Mouse (Mus musculus) ES-E14 (cell line): ENCODE measurements around the gene Atxn10. TPM values are rescaled to one million over a fixed set of nuclear protein-coding genes. Genes with fewer than 3 reads are reported as not detected.

Source experiments
- DNase-seq: peaks from one replicate; pipeline ENCODE4 v3.0.0-alpha.2; 2013; ENCODE audit warnings: low read depth, low spot score
- H3K27ac ChIP-seq: 2 replicates; pipeline ENCODE4 v1.5.1; 2012; ENCODE audit warnings: low read depth, mild to moderate bottlenecking, low read length, moderate library complexity, mixed read lengths; ENCODE audit not compliant: poor library complexity, insufficient read depth, severe bottlenecking
- H3K36me3 ChIP-seq: 2 replicates; pipeline ENCODE4 v1.6.1; 2012; ENCODE audit warnings: mild to moderate bottlenecking, low read length, moderate library complexity, mixed read lengths; ENCODE audit not compliant: control insufficient read depth, poor library complexity, insufficient read depth, severe bottlenecking
- H3K4me1 ChIP-seq, 2 experiments: fragments of 150-350 bp in 1 of 2; sonication (generic) in 1 of 2; 2 replicates each; pipeline ENCODE4 v1.6.1; 2012; ENCODE audit warnings: low read length in 2 of 2, mild to moderate bottlenecking in 1 of 2, mixed read lengths in 1 of 2; ENCODE audit not compliant: control insufficient read depth in 2 of 2, insufficient read depth in 2 of 2, poor library complexity in 1 of 2
- H3K4me3 ChIP-seq, 2 experiments: fragments of 150-350 bp in 1 of 2; sonication (generic) in 1 of 2; 2 replicates each; pipeline ENCODE4 v1.5.1; 2012; ENCODE audit warnings: low read length in 2 of 2, low read depth in 1 of 2, mild to moderate bottlenecking in 1 of 2, mixed read lengths in 1 of 2; ENCODE audit not compliant: insufficient read depth in 1 of 2, poor library complexity in 1 of 2, severe bottlenecking in 1 of 2
- H3K9ac ChIP-seq: 2 replicates; pipeline ENCODE4 v1.6.1; 2012; ENCODE audit warnings: low read depth, mild to moderate bottlenecking, low read length, mixed read lengths; ENCODE audit not compliant: poor library complexity, insufficient read depth, severe bottlenecking
- H3K9me3 ChIP-seq: fragments of 150-350 bp; sonication (generic); 2 replicates; pipeline ENCODE4 v1.6.1; 2012; ENCODE audit warnings: low read depth, mild to moderate bottlenecking, low read length; ENCODE audit not compliant: control insufficient read depth, insufficient read depth
- CHD2 ChIP-seq: IDR thresholded peaks from 2 replicates; pipeline ENCODE4 v1.6.1; 2014; ENCODE audit warnings: mild to moderate bottlenecking, low read depth, low read length, inconsistent platforms
- HCFC1 ChIP-seq: IDR thresholded peaks from 2 replicates; pipeline ENCODE4 v1.6.1; 2012; ENCODE audit warnings: low read length, inconsistent platforms, borderline replicate concordance; ENCODE audit not compliant: insufficient read depth
- MAFK ChIP-seq: IDR thresholded peaks from 2 replicates; pipeline ENCODE4 v1.6.1; 2014; ENCODE audit warnings: mild to moderate bottlenecking, low read depth, low read length, inconsistent platforms; ENCODE audit not compliant: insufficient read depth
- ZC3H11A ChIP-seq: IDR thresholded peaks from 2 replicates; pipeline ENCODE4 v1.6.1; 2012; ENCODE audit warnings: low read depth, mild to moderate bottlenecking, inconsistent platforms, low read length, borderline replicate concordance
- ZNF384 ChIP-seq: IDR thresholded peaks from 2 replicates; pipeline ENCODE4 v1.6.1; 2012; ENCODE audit warnings: low read depth, low read length, inconsistent platforms
- in situ Hi-C, 2 experiments: fragments of 600-800 bp; cut with MboI; formaldehyde crosslinking; loops; one replicate each; pipeline ENCODE4 v1.15.1; 2025; ENCODE audit warnings: low sequenced_read_pairs in 2 of 2, inconsistent platforms in 1 of 2; ENCODE audit not compliant: unreplicated experiment in 2 of 2
- total RNA-seq: library from RNA; depleted of rRNA; stranded (reverse); fragments of 300-350 nt; gene quantifications from 2 replicates; pipeline ENCODE4 v1.2.3, GENCODE M21; 2012

Gene Atxn10
- total RNA-seq, 1 experiment = 195 TPM

GRCm38 (mm10) chr15:85347058-85347700 is 11.1 kb downstream of the Atxn10 start:
- Histone ChIP-seq H3K9ac (no peak overlapping the region), H3K27ac (no peak overlapping the region), H3K4me1 (peaks cover 0 to 5% of the 10 kb centered on the region in 2 experiments; a peak in 1 of 4 replicates), H3K4me3 (no peak overlapping the region), H3K9me3 (no peaks in the 10 kb centered on the region), H3K36me3 (peaks cover 3% of the 10 kb centered on the region; the same call in 1 of the 2 replicates)
- DNase-seq = no peak
- in situ Hi-C loops = no loop called here
- TF ChIP-seq CHD2 = no peak

- Histone ChIP-seq H3K4me3 (no peak overlapping the region), H3K27ac (no peak overlapping the region), H3K4me1 (peaks cover 0 to 8% of the 10 kb centered on the region in 2 experiments; a peak in 2 of 4 replicates), H3K9me3 (no peaks in the 10 kb centered on the region), H3K9ac (no peak overlapping the region), H3K36me3 (peaks cover 2% of the 10 kb centered on the region; the same call in 1 of the 2 replicates)
- no peak for DNase-seq
- in situ Hi-C loops = no loop called here
- TF ChIP-seq CHD2 = no peak
- no peak for TF ChIP-seq HCFC1
- no peak for TF ChIP-seq ZNF384
- no peak for TF ChIP-seq ZC3H11A
- TF ChIP-seq MAFK = no peak
These were observed 14.1 kb downstream of the Atxn10 start for GRCm38 (mm10) chr15:85350144-85350543.

GRCm38 (mm10) chr15:85354060-85354459 is 18.0 kb downstream of the Atxn10 start:
- in situ Hi-C loops = no loop called here
- H3K4me1 ChIP-seq = peaks cover 2 to 7% of the 10 kb centered on the region in 2 experiments; a peak in 1 of 4 replicates
- H3K4me3 ChIP-seq = no peak overlapping the region
- H3K36me3 ChIP-seq = no peaks in the 10 kb centered on the region
- TF ChIP-seq CHD2 = no peak
- TF ChIP-seq ZC3H11A = no peak
- no peak for TF ChIP-seq MAFK
- no peak for TF ChIP-seq ZNF384
- TF ChIP-seq HCFC1 = no peak
- no peak for DNase-seq
- no peaks in the 10 kb centered on the region for H3K9me3 ChIP-seq
- no peak overlapping the region for H3K9ac ChIP-seq
- no peak overlapping the region for H3K27ac ChIP-seq

- TF ChIP-seq ZC3H11A (no peak), ZNF384 (no peak), CHD2 (no peak), HCFC1 (no peak), MAFK (no peak)
- Histone ChIP-seq H3K27ac (no peak overlapping the region), H3K4me1 (peaks cover 2 to 5% of the 10 kb centered on the region in 2 experiments; a peak in 1 of 4 replicates), H3K36me3 (peaks cover 5% of the 10 kb centered on the region), H3K4me3 (no peak overlapping the region), H3K9ac (no peak overlapping the region), H3K9me3 (no peaks in the 10 kb centered on the region)
- DNase-seq = no peak
- in situ Hi-C loops = no loop called here
These were observed 20.1 kb downstream of the Atxn10 start for GRCm38 (mm10) chr15:85356112-85356511.
